Mouse (Mus musculus) stomach, embryonic 16.5 days (tissue): ENCODE measurements around the gene Sorbs1. TPM values are rescaled to one million over a fixed set of nuclear protein-coding genes. Genes with fewer than 3 reads are reported as not detected.
A peak's percentile ranks its signal among the peaks of the same experiment; 100 is the strongest.

Source experiments
- ATAC-seq: fragments of 200-750 bp; cut with Nextera tagmentation; 2 replicates; pipeline ENCODE4 v1.8.0; 2017; ENCODE audit warnings: moderate number of reproducible peaks, moderate TSS enrichment; ENCODE audit not compliant: insufficient read depth, low FRiP score
- H3K27ac ChIP-seq: fragments of 300-500 bp; sonication (generic); 2 replicates; pipeline ENCODE4 v1.5.1; 2014; ENCODE audit warnings: low read length
- H3K27me3 ChIP-seq: fragments of 300-500 bp; sonication (generic); 2 replicates; pipeline ENCODE4 v1.6.1; 2014; ENCODE audit warnings: low read length, control low read depth, mixed read lengths; ENCODE audit not compliant: control insufficient read depth, insufficient read depth
- H3K36me3 ChIP-seq: fragments of 300-500 bp; sonication (generic); 2 replicates; pipeline ENCODE4 v1.6.1; 2014; ENCODE audit warnings: low read length; ENCODE audit not compliant: control insufficient read depth, insufficient read depth
- H3K4me1 ChIP-seq: fragments of 300-500 bp; sonication (generic); 2 replicates; pipeline ENCODE4 v1.6.1; 2014; ENCODE audit warnings: low read length, control low read depth, mixed read lengths; ENCODE audit not compliant: control insufficient read depth, insufficient read depth
- H3K4me2 ChIP-seq: fragments of 300-500 bp; sonication (generic); 2 replicates; pipeline ENCODE4 v1.6.1; 2014; ENCODE audit warnings: low read depth, low read length, mixed read lengths
- H3K4me3 ChIP-seq: fragments of 300-500 bp; sonication (generic); replicated peaks from 2 replicates; pipeline ENCODE4 v1.5.1; 2014; ENCODE audit warnings: mild to moderate bottlenecking, low read length
- H3K9ac ChIP-seq: fragments of 300-500 bp; sonication (generic); 2 replicates; pipeline ENCODE4 v1.6.1; 2014; ENCODE audit warnings: low read length
- H3K9me3 ChIP-seq: fragments of 300-500 bp; sonication (generic); replicated peaks from 2 replicates; pipeline ENCODE4 v1.6.1; 2016; ENCODE audit warnings: low read length, control low read depth; ENCODE audit not compliant: control insufficient read depth
- WGBS: fragments of 180-500 bp; shearing (Covaris S2); extraction: QIAGEN DNeasy Blood & Tissue Kit; methylation state at CpG from one replicate; pipeline ENCODE4 v1.1.7; 2014; 5-methylcytosine and 5-hydroxymethylcytosine counted together
- polyA plus RNA-seq: library from polyadenylated mRNA; unstranded; fragments of >200 nt; fragmentation: Nextera tagmentation; extraction: Ambion mirVana; gene quantifications from 2 replicates; pipeline ENCODE4 v1.2.1, GENCODE M21; 2015

Gene Sorbs1
- polyA plus RNA-seq, 1 experiment from 2014 or later, result 106 TPM

GRCm38 (mm10) chr19:40293791-40294190, 219.8 kb downstream of the Sorbs1 start:
- no peak for ATAC-seq
- WGBS, result 94% methylated on average over 6 of the region's 6 CpGs
- no peak overlapping the region for H3K9ac ChIP-seq
- no peak overlapping the region for H3K27ac ChIP-seq
- no peaks in the 10 kb centered on the region for H3K36me3 ChIP-seq
- no peaks in the 10 kb centered on the region for H3K27me3 ChIP-seq
- H3K4me2 ChIP-seq, result no peak overlapping the region
- no peaks in the 10 kb centered on the region for H3K9me3 ChIP-seq
- H3K4me3 ChIP-seq, result no peak overlapping the region
- H3K4me1 ChIP-seq, result no peaks in the 10 kb centered on the region

DNA sequence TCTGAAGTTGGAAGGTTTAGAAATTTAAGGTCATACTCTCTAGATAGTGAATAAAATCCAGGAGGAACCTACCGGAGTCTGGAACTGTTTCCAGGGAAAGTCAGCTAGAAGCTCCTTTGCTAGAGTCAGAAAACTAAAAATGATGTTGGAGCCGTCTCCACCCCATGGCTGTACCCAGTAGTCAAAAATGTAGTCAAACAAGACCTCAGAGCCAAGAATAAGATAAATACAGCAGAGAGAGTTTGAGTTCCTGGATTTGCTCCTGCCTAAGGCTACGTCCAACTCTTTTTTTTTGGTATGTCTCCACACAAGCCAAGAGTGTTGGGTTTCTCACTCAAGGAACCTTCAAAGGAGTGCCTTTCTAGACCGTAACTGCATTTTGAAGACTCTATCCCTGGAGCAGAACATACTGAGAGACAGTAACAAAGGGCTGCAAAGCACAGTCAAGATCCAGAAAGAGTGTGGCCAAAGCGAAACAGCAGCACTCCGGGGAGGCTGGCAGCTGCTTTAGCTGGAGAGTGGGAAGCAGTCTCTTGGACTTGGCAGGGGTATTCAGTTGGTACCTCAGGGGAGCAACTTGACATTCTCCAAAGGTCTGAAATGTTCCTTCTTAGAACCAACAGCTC, 223.4 kb downstream of the Sorbs1 start:
- no peak for ATAC-seq
- Histone ChIP-seq H3K4me2 (no peak overlapping the region), H3K36me3 (no peaks in the 10 kb centered on the region)

GRCm38 (mm10) chr19:40288415-40288814, 225.2 kb downstream of the Sorbs1 start:
- H3K9ac ChIP-seq, result no peak overlapping the region
- H3K4me3 ChIP-seq, result no peak overlapping the region
- no peak overlapping the region for H3K27ac ChIP-seq
- WGBS, result 89% methylated on average over 9 of the region's 9 CpGs
- no peaks in the 10 kb centered on the region for H3K9me3 ChIP-seq
- H3K4me2 ChIP-seq, result no peak overlapping the region
- no peaks in the 10 kb centered on the region for H3K27me3 ChIP-seq
- ATAC-seq, result no peak
- H3K4me1 ChIP-seq, result no peaks in the 10 kb centered on the region
- no peaks in the 10 kb centered on the region for H3K36me3 ChIP-seq

More for the DNA sequence above, 223.4 kb downstream of the Sorbs1 start:
- H3K27ac ChIP-seq, result no peak overlapping the region
- 68% methylated on average over 6 of the region's 6 CpGs for WGBS
- no peaks in the 10 kb centered on the region for H3K27me3 ChIP-seq
- H3K9ac ChIP-seq, result no peak overlapping the region
- H3K4me1 ChIP-seq, result no peaks in the 10 kb centered on the region
- no peak overlapping the region for H3K4me3 ChIP-seq
- no peaks in the 10 kb centered on the region for H3K9me3 ChIP-seq

DNA sequence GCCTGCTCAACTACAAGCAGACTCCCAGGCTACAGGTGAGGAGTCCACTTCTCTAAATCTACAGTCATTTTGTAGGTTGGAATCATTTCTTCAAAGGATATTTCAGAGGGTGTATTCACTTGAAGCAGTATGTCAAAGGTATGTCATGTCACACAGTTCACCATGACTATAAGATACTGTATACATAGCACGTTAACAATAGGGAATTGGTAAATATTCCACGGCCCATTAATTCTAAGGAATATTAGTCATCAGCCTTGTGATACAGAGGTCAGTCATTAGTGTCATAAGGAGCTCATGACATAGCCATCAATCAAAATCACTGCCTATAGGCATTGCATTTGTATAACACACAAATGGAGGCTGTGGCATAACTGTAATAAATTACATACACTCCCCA, 228.9 kb downstream of the Sorbs1 start:
- Histone ChIP-seq H3K27me3 (no peaks in the 10 kb centered on the region), H3K27ac (no peak overlapping the region), H3K4me1 (no peaks in the 10 kb centered on the region), H3K4me3 (no peak overlapping the region), H3K36me3 (no peaks in the 10 kb centered on the region), H3K9me3 (no peaks in the 10 kb centered on the region), H3K9ac (no peak overlapping the region), H3K4me2 (no peak overlapping the region)
- ATAC-seq, result peak; percentile 26; the same call in 1 of the 2 replicates
- 56% methylated on average over 2 of the region's 2 CpGs for WGBS

DNA sequence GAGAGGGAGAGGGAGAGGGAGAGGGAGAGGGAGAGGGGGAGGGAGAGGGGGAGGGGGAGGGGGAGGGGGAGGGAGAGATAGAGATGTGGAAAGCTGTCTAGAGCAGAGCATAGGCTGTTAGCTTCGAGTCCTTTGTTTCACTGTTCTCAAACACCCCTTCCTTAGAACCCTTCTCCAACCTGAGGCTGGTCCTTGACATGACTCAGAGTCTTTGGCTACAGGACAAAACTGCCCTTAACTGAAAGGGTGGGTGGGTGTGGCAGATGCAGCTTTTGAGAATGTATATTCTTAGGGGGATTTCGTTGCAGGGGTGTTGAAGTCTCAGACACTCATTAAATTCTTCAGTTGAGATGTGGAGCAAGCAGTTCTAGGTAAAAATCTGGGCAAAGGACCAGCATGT, 230.2 kb downstream of the Sorbs1 start:
- Histone ChIP-seq H3K4me1 (no peaks in the 10 kb centered on the region), H3K9ac (no peak overlapping the region), H3K36me3 (no peaks in the 10 kb centered on the region), H3K4me2 (no peak overlapping the region), H3K27ac (no peak overlapping the region), H3K27me3 (no peaks in the 10 kb centered on the region), H3K4me3 (no peak overlapping the region), H3K9me3 (no peaks in the 10 kb centered on the region)
- WGBS, result 47% methylated on average over 2 of the region's 2 CpGs
- no peak for ATAC-seq

DNA sequence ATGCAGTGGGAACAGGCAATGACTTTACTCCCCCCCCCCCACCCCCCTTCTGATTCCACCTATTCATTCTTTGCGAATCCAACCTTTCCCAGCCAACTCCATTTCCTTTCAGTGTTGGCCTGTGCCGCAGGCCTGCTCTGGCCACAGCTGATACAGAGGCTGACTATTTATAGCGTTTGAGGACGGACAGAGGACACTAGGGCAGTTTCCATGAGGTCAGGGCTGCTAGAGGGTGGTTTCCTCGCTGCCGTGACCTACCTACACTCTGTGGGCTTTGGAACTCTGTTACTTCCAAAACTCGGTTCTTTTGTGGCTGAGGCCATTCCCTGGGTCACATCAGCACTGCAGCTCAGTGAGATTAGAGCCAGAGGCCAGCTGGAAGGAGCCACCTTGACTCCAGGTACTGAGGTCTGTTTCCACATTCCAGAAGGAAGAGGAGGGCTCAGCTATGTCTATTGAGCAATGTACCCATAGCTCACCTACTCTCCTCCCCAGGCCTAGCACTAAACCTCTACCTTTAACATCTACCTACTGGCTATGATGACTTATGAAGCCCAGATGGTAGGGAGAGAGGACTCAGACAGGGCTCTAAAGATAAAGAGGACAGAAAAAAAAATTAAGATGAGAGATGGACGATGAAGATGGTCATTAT, 235.1 kb downstream of the Sorbs1 start:
- no peak overlapping the region for H3K4me3 ChIP-seq
- no peaks in the 10 kb centered on the region for H3K27me3 ChIP-seq
- no peak overlapping the region for H3K27ac ChIP-seq
- H3K4me2 ChIP-seq, result no peak overlapping the region
- 79% methylated on average over 8 of the region's 8 CpGs for WGBS
- no peak overlapping the region for H3K9ac ChIP-seq
- no peaks in the 10 kb centered on the region for H3K4me1 ChIP-seq
- no peaks in the 10 kb centered on the region for H3K9me3 ChIP-seq
- H3K36me3 ChIP-seq, result no peaks in the 10 kb centered on the region
- no peak for ATAC-seq

- no peak overlapping the region for H3K27ac ChIP-seq
- no peaks in the 10 kb centered on the region for H3K9me3 ChIP-seq
- no peak for ATAC-seq
- no peak overlapping the region for H3K9ac ChIP-seq
- no peaks in the 10 kb centered on the region for H3K27me3 ChIP-seq
- 85% methylated on average over 8 of the region's 8 CpGs for WGBS
- H3K4me3 ChIP-seq, result no peak overlapping the region
- no peak overlapping the region for H3K4me2 ChIP-seq
- H3K36me3 ChIP-seq, result no peaks in the 10 kb centered on the region
- no peaks in the 10 kb centered on the region for H3K4me1 ChIP-seq
These were observed 236.1 kb downstream of the Sorbs1 start for GRCm38 (mm10) chr19:40277494-40277893.

DNA sequence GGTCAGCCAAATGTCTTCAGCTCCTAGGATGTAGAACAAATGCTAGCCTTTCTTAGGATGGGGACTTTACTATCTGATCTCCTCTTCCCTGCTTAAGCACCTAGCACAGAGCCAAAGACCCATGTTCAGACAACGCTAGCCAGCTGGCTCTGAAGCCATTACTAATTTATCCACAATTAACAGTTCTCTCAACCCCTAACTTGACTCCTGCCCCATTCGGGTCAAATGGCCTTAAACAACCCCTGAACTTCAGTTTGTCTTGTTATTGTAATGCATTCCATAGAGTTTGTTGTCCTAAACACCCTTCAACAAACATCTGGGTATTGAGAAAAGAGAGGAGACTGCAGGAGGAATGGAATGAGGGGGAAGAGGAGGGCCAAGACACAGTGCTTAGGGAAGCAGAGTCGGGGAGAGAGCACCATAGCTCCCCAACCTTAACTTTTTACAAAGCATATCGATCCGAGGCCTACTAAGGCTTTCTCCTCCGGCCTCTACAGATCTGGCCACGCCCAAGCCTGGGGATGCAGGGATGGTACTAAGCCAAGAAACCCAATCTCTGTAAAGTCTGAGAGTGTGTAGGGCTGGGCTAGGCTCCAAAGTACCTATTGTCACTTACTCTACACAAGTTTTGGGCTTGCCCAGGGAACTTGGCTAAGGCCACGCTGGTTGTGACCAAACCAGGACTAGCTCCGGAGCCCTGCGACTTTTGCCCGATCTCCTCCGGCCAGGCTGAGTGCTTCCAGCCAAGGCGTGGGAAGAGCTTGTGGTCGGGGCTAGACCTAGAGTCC, 238.0 kb downstream of the Sorbs1 start:
- Histone ChIP-seq H3K27me3 (no peaks in the 10 kb centered on the region), H3K4me1 (no peaks in the 10 kb centered on the region), H3K9ac (no peak overlapping the region), H3K36me3 (no peaks in the 10 kb centered on the region), H3K27ac (no peak overlapping the region), H3K9me3 (no peaks in the 10 kb centered on the region), H3K4me2 (no peak overlapping the region), H3K4me3 (no peak overlapping the region)
- no peak for ATAC-seq
- 81% methylated on average over 14 of the region's 14 CpGs for WGBS

GRCm38 (mm10) chr19:40272674-40273073, 240.9 kb downstream of the Sorbs1 start:
- H3K9ac ChIP-seq, result no peak overlapping the region
- H3K4me3 ChIP-seq, result no peak overlapping the region
- no peaks in the 10 kb centered on the region for H3K36me3 ChIP-seq
- ATAC-seq, result no peak
- no peak overlapping the region for H3K27ac ChIP-seq
- H3K4me1 ChIP-seq, result peaks cover 5% of the 10 kb centered on the region; the same call in 1 of the 2 replicates
- no peak overlapping the region for H3K4me2 ChIP-seq
- 46% methylated on average over 13 of the region's 13 CpGs for WGBS
- no peaks in the 10 kb centered on the region for H3K27me3 ChIP-seq
- no peaks in the 10 kb centered on the region for H3K9me3 ChIP-seq
